In genomic region chr5:120649374-120649933, GRCm38 (mm10) we compare ENCODE assay signal across 8 mouse cellular contexts. TPM values are rescaled to one million over a fixed set of nuclear protein-coding genes. Genes with fewer than 3 reads are reported as not detected.
DNase-seq lines count a peak whose midpoint lies in the region; ATAC-seq and TF ChIP-seq lines count a peak whose summit lies in the region.

No protein-coding gene starts in this region.

- H3K4me2 ChIP-seq in kidney, embryonic 16.5 days (replicated peaks; ENCODE audit: low read depth, low read length), result peak overlapping the region; percentile 63
- H3K4me2 ChIP-seq in limb, embryonic 14.5 days (replicated peaks; ENCODE audit: low read depth, low read length, severe bottlenecking), result peak overlapping the region; percentile 39
- H3K4me2 ChIP-seq in stomach, embryonic 14.5 days (replicated peaks; ENCODE audit: low read depth, low read length), result peak overlapping the region; percentile 50

- TF ChIP-seq RAD21 in MEL (IDR thresholded peaks at IDR 0.05; ENCODE audit: low read depth, low read length), result no peak

- H3K9ac ChIP-seq in kidney, embryonic 16.5 days (replicated peaks; ENCODE audit: low read length), result peak overlapping the region; percentile 12; the same call in 1 of the 2 replicates
- peak overlapping the region; percentile 66 for H3K9ac ChIP-seq in MEL (ENCODE audit: control insufficient read depth, low read depth, low read length, poor library complexity, severe bottlenecking)
- no peak overlapping the region for H3K9ac ChIP-seq in limb, embryonic 14.5 days (ENCODE audit: low read depth, low read length, severe bottlenecking)
- no peak overlapping the region for H3K9ac ChIP-seq in stomach, embryonic 14.5 days (replicated peaks; ENCODE audit: low read depth, low read length)

- H3K4me3 ChIP-seq in kidney, embryonic 16.5 days (ENCODE audit: low read length), result peak overlapping the region; percentile 38
- peak overlapping the region; percentile 51 to 68; a peak in 3 of 4 replicates for H3K4me3 ChIP-seq in MEL (ENCODE audit: control insufficient read depth in 1 of 2, insufficient read depth in 1 of 2, low read depth in 2 of 2, low read length in 2 of 2)
- H3K4me3 ChIP-seq in embryonic fibroblast, embryonic 13.5 days (ENCODE audit: insufficient read depth, low read length), result 0 out of 2 replicates have a peak overlapping the region, but pooled peaks have one; percentile 6
- peak overlapping the region; percentile 22 for H3K4me3 ChIP-seq in limb, embryonic 14.5 days (replicated peaks; ENCODE audit: low read length)
- H3K4me3 ChIP-seq in stomach, embryonic 14.5 days (ENCODE audit: low read depth, low read length), result peak overlapping the region; percentile 15

- peaks cover 26% of the 10 kb centered on the region for H3K27me3 ChIP-seq in kidney, embryonic 16.5 days (ENCODE audit: insufficient read depth, low read length)
- no peaks in the 10 kb centered on the region for H3K27me3 ChIP-seq in MEL (ENCODE audit: control insufficient read depth in 1 of 2, insufficient read depth in 2 of 2, low read length in 2 of 2)
- H3K27me3 ChIP-seq in limb, embryonic 14.5 days (ENCODE audit: control insufficient read depth, insufficient read depth, low read length), result peaks cover 39% of the 10 kb centered on the region
- H3K27me3 ChIP-seq in stomach, embryonic 14.5 days (ENCODE audit: control insufficient read depth, insufficient read depth, low read length), result peaks cover 17% of the 10 kb centered on the region

- ATAC-seq in kidney, embryonic 16.5 days (ENCODE audit: low FRiP score, low TSS enrichment), result peak; percentile 24
- ATAC-seq in limb, embryonic 14.5 days (ENCODE audit: low FRiP score, low read depth), result no peak
- ATAC-seq in stomach, embryonic 14.5 days (ENCODE audit: insufficient number of reproducible peaks, insufficient read depth, low FRiP score, low read depth), result peak; percentile 30; the same call in 1 of the 2 replicates

- no peak overlapping the region for H3K27ac ChIP-seq in kidney, embryonic 16.5 days (ENCODE audit: low read length)
- H3K27ac ChIP-seq in MEL (ENCODE audit: control insufficient read depth, low read depth, low read length), result peak overlapping the region; percentile 29; the same call in 1 of the 2 replicates
- H3K27ac ChIP-seq in embryonic fibroblast, embryonic 13.5 days (ENCODE audit: insufficient read depth, low read length), result no peak overlapping the region
- no peak overlapping the region for H3K27ac ChIP-seq in limb, embryonic 14.5 days (replicated peaks; ENCODE audit: low read depth, low read length)
- H3K27ac ChIP-seq in stomach, embryonic 14.5 days (ENCODE audit: low read length), result no peak overlapping the region

- DNase-seq in kidney, postnatal 25 days, result no peak
- no peak for DNase-seq in MEL (ENCODE audit: low read depth, low spot score)
- DNase-seq in limb, embryonic 14.5 days (ENCODE audit: low spot score), result no peak
- DNase-seq in ovary, adult 18-20 months (ENCODE audit: low spot score), result no peak
- DNase-seq in kidney, adult 9 months, result no peak

- H3K79me2 ChIP-seq in MEL (ENCODE audit: control insufficient read depth, insufficient read depth, low read length, poor library complexity), result no peaks in the 10 kb centered on the region

- WGBS in kidney, embryonic 16.5 days, result 4% methylated on average over 21 of the region's 21 CpGs
- WGBS in limb, embryonic 14.5 days, result 4% methylated on average over 20 of the region's 21 CpGs
- WGBS in stomach, embryonic 14.5 days, result 4% methylated on average over 21 of the region's 21 CpGs

- peak in 1 of 3 experiments; percentile 9; a peak in 2 of 6 replicates for TF ChIP-seq CTCF in MEL (IDR thresholded peaks at IDR 0.05 in 2 of 3, conservative IDR thresholded peaks at IDR 0.05 in 1 of 3; ENCODE audit: control insufficient read depth in 1 of 3, insufficient read depth in 1 of 3, low read depth in 2 of 3, low read length in 3 of 3, poor library complexity in 1 of 3, severe bottlenecking in 1 of 3)
- TF ChIP-seq CTCF in embryonic fibroblast, embryonic 13.5 days (IDR thresholded peaks at IDR 0.05; ENCODE audit: borderline replicate concordance, insufficient read depth, low read length), result no peak

- no peak for TF ChIP-seq EP300 in MEL (IDR thresholded peaks at IDR 0.05; ENCODE audit: low read depth in 1 of 2, low read length in 2 of 2)

- no peak for TF ChIP-seq POLR2A in MEL (IDR thresholded peaks at IDR 0.05; ENCODE audit: control insufficient read depth in 1 of 2, insufficient read depth in 1 of 2, low read depth in 1 of 2, low read length in 2 of 2, poor library complexity in 1 of 2)
- no peak for TF ChIP-seq POLR2A in embryonic fibroblast, embryonic 13.5 days (IDR thresholded peaks at IDR 0.05; ENCODE audit: low read depth, low read length)
- TF ChIP-seq POLR2A in limb, embryonic 14.5 days (IDR thresholded peaks at IDR 0.05; ENCODE audit: borderline replicate concordance, extremely low read depth, insufficient read depth, insufficient read length), result no peak

- no peaks in the 10 kb centered on the region for H3K36me3 ChIP-seq in kidney, embryonic 16.5 days (ENCODE audit: insufficient read depth, low read length)
- peaks cover 0 to 7% of the 10 kb centered on the region in 2 experiments; a peak in 1 of 4 replicates for H3K36me3 ChIP-seq in MEL (ENCODE audit: control insufficient read depth in 1 of 2, insufficient read depth in 2 of 2, low read length in 2 of 2)
- no peaks in the 10 kb centered on the region for H3K36me3 ChIP-seq in limb, embryonic 14.5 days (ENCODE audit: control insufficient read depth, insufficient read depth, low read length)
- H3K36me3 ChIP-seq in stomach, embryonic 14.5 days (ENCODE audit: control insufficient read depth, insufficient read depth, low read length), result no peaks in the 10 kb centered on the region

- no peaks in the 10 kb centered on the region for H3K9me3 ChIP-seq in kidney, embryonic 16.5 days (ENCODE audit: low read length)
- H3K9me3 ChIP-seq in MEL (replicated peaks; ENCODE audit: insufficient read depth, low read length), result no peaks in the 10 kb centered on the region
- no peaks in the 10 kb centered on the region for H3K9me3 ChIP-seq in limb, embryonic 14.5 days (ENCODE audit: control insufficient read depth, low read length)
- no peaks in the 10 kb centered on the region for H3K9me3 ChIP-seq in stomach, embryonic 14.5 days (ENCODE audit: control insufficient read depth, low read depth, low read length)

- H3K4me1 ChIP-seq in kidney, embryonic 16.5 days (ENCODE audit: insufficient read depth, low read length), result peaks cover 13% of the 10 kb centered on the region
- peaks cover 0 to 14% of the 10 kb centered on the region in 2 experiments; a peak in 3 of 4 replicates for H3K4me1 ChIP-seq in MEL (ENCODE audit: control insufficient read depth in 1 of 2, insufficient read depth in 2 of 2, low read length in 2 of 2)
- H3K4me1 ChIP-seq in embryonic fibroblast, embryonic 13.5 days (ENCODE audit: control insufficient read depth, insufficient read depth, low read length), result no peaks in the 10 kb centered on the region
- peaks cover 3% of the 10 kb centered on the region; the same call in 1 of the 2 replicates for H3K4me1 ChIP-seq in limb, embryonic 14.5 days (ENCODE audit: control insufficient read depth, insufficient read depth, low read length)
- peaks cover 10% of the 10 kb centered on the region for H3K4me1 ChIP-seq in stomach, embryonic 14.5 days (ENCODE audit: control insufficient read depth, insufficient read depth, low read length)

RNA-seq across cellular contexts. Expression of gene Rasal1, which starts 0.8 kb away (rescaled TPM):
- polyA plus RNA-seq in kidney, embryonic 16.5 days (2015; fragmentation: Nextera tagmentation; extraction: Ambion mirVana), result 0.66 and 0.70 TPM in 2 replicates
- 0.26 and 0.69 TPM in 2 replicates for total RNA-seq in MEL (2012; rRNA removed)
- 1 to 10 TPM in 1 of 2 experiments, not detected in 1; 4.5 TPM for polyA plus RNA-seq in MEL (2012; ENCODE audit: insufficient read depth in 1 of 2, insufficient read length in 2 of 2, low read depth in 1 of 2, low replicate concordance in 2 of 2, missing spikeins in 1 of 2)
- polyA plus RNA-seq in embryonic fibroblast, embryonic 13.5 days (2011; ENCODE audit: insufficient read length, low read depth, missing spikeins), result not detected in 2 replicates
- polyA plus RNA-seq in limb, embryonic 14.5 days (2012; rRNA removed), result 0.19 and 0.32 TPM in 2 replicates
- 0.17 and 1.0 TPM in 2 replicates for polyA plus RNA-seq in limb, embryonic 14.5 days (2014; fragmentation: Nextera tagmentation; extraction: Ambion mirVana)
- 0.07 and 0.18 TPM in 2 replicates for polyA plus RNA-seq in stomach, embryonic 14.5 days (2014; fragmentation: Nextera tagmentation; extraction: Ambion mirVana)

RNA-seq across cellular contexts. Expression of gene Cfap73, which starts 15.4 kb away (rescaled TPM):
- polyA plus RNA-seq in kidney, embryonic 16.5 days (2015; fragmentation: Nextera tagmentation; extraction: Ambion mirVana), result not detected in 2 replicates
- not detected in 2 replicates for total RNA-seq in MEL (2012; rRNA removed)
- polyA plus RNA-seq in MEL (2012; ENCODE audit: insufficient read depth in 1 of 2, insufficient read length in 2 of 2, low read depth in 1 of 2, low replicate concordance in 2 of 2, missing spikeins in 1 of 2), result under 1 TPM in 1 of 2 experiments, not detected in 1; 0.25 TPM
- polyA plus RNA-seq in embryonic fibroblast, embryonic 13.5 days (2011; ENCODE audit: insufficient read length, low read depth, missing spikeins), result not detected in 2 replicates
- polyA plus RNA-seq in limb, embryonic 14.5 days (2012; rRNA removed), result not detected in 2 replicates
- polyA plus RNA-seq in limb, embryonic 14.5 days (2014; fragmentation: Nextera tagmentation; extraction: Ambion mirVana), result not detected in 2 replicates
- polyA plus RNA-seq in stomach, embryonic 14.5 days (2014; fragmentation: Nextera tagmentation; extraction: Ambion mirVana), result not detected in 2 replicates

RNA-seq across cellular contexts. Expression of gene Ddx54, which starts 36.9 kb away (rescaled TPM):
- polyA plus RNA-seq in kidney, embryonic 16.5 days (2015; fragmentation: Nextera tagmentation; extraction: Ambion mirVana), result 53.7 and 54.8 TPM in 2 replicates
- total RNA-seq in MEL (2012; rRNA removed), result 73.8 and 74.8 TPM in 2 replicates
- 10 to 100 TPM in 1 of 2 experiments, not detected in 1; 99.9 TPM for polyA plus RNA-seq in MEL (2012; ENCODE audit: insufficient read depth in 1 of 2, insufficient read length in 2 of 2, low read depth in 1 of 2, low replicate concordance in 2 of 2, missing spikeins in 1 of 2)
- polyA plus RNA-seq in embryonic fibroblast, embryonic 13.5 days (2011; ENCODE audit: insufficient read length, low read depth, missing spikeins), result 39.3 and 43.0 TPM in 2 replicates
- 36.1 and 42.1 TPM in 2 replicates for polyA plus RNA-seq in limb, embryonic 14.5 days (2012; rRNA removed)
- 34.1 and 35.1 TPM in 2 replicates for polyA plus RNA-seq in limb, embryonic 14.5 days (2014; fragmentation: Nextera tagmentation; extraction: Ambion mirVana)
- 27.1 and 30.7 TPM in 2 replicates for polyA plus RNA-seq in stomach, embryonic 14.5 days (2014; fragmentation: Nextera tagmentation; extraction: Ambion mirVana)

RNA-seq across cellular contexts. Expression of gene Rita1, which starts 37.1 kb away (rescaled TPM):
- polyA plus RNA-seq in kidney, embryonic 16.5 days (2015; fragmentation: Nextera tagmentation; extraction: Ambion mirVana), result 18.0 and 18.4 TPM in 2 replicates
- total RNA-seq in MEL (2012; rRNA removed), result 14.0 and 18.1 TPM in 2 replicates
- polyA plus RNA-seq in MEL (2012; ENCODE audit: insufficient read depth in 1 of 2, insufficient read length in 2 of 2, low read depth in 1 of 2, low replicate concordance in 2 of 2, missing spikeins in 1 of 2), result 10 to 100 TPM in 1 of 2 experiments, not detected in 1; 22.1 TPM
- 8.5 and 8.8 TPM in 2 replicates for polyA plus RNA-seq in embryonic fibroblast, embryonic 13.5 days (2011; ENCODE audit: insufficient read length, low read depth, missing spikeins)
- 25.4 TPM in 2 replicates for polyA plus RNA-seq in limb, embryonic 14.5 days (2012; rRNA removed)
- 10.2 and 11.6 TPM in 2 replicates for polyA plus RNA-seq in limb, embryonic 14.5 days (2014; fragmentation: Nextera tagmentation; extraction: Ambion mirVana)
- 8.4 and 9.0 TPM in 2 replicates for polyA plus RNA-seq in stomach, embryonic 14.5 days (2014; fragmentation: Nextera tagmentation; extraction: Ambion mirVana)

Comparison
In these comparisons a context has a peak if more than half of its experiments do, and no peak if none do; other contexts are left out.
1. H3K4me3 ChIP-seq: peak in every context shown above with its lines; median percentile 60 in MEL; 38 in kidney, embryonic 16.5 days; 22 in limb, embryonic 14.5 days; 15 in stomach, embryonic 14.5 days; 6 in embryonic fibroblast, embryonic 13.5 days.
2. H3K9ac ChIP-seq: peak in kidney, embryonic 16.5 days (single experiment) and MEL (single experiment); none in limb, embryonic 14.5 days (single experiment) and stomach, embryonic 14.5 days (single experiment).
3. Peak in every context shown above with its lines, with median percentiles within 50 percentile points of each other: H3K4me2 ChIP-seq.